ENCODE assay signal across 8 mouse cellular contexts in genomic region chr10:22007802-22008172, GRCm38 (mm10).
A peak's percentile ranks its signal among the peaks of the same experiment; 100 is the strongest.
DNase-seq lines count a peak whose midpoint lies in the region; ATAC-seq and TF ChIP-seq lines count a peak whose summit lies in the region.

No protein-coding gene starts in this region.

- H3K9me3 ChIP-seq in MEL (replicated peaks; ENCODE audit: insufficient read depth, low read length) = no peaks in the 10 kb centered on the region
- no peaks in the 10 kb centered on the region for H3K9me3 ChIP-seq in forebrain, postnatal 0 days (ENCODE audit: low read length)

- peak; percentile 90 for TF ChIP-seq RAD21 in MEL (IDR thresholded peaks at IDR 0.05; ENCODE audit: low read depth, low read length)

- peaks cover 2 to 3% of the 10 kb centered on the region in 2 experiments; a peak in 2 of 4 replicates for H3K27me3 ChIP-seq in MEL (ENCODE audit: control insufficient read depth in 1 of 2, insufficient read depth in 2 of 2, low read length in 2 of 2)
- H3K27me3 ChIP-seq in forebrain, postnatal 0 days (ENCODE audit: insufficient read depth, low read length) = no peaks in the 10 kb centered on the region

- no peak for TF ChIP-seq POLR2A in MEL (IDR thresholded peaks at IDR 0.05; ENCODE audit: control insufficient read depth in 1 of 2, insufficient read depth in 1 of 2, low read depth in 1 of 2, low read length in 2 of 2, poor library complexity in 1 of 2)

- no peak overlapping the region for H3K9ac ChIP-seq in MEL (ENCODE audit: control insufficient read depth, low read depth, low read length, poor library complexity, severe bottlenecking)
- H3K9ac ChIP-seq in forebrain, postnatal 0 days = no peak overlapping the region

- no peaks in the 10 kb centered on the region for H3K36me3 ChIP-seq in MEL (ENCODE audit: control insufficient read depth in 1 of 2, insufficient read depth in 2 of 2, low read length in 2 of 2)
- H3K36me3 ChIP-seq in forebrain, postnatal 0 days (ENCODE audit: insufficient read depth) = no peaks in the 10 kb centered on the region

- peak; percentile 12 for DNase-seq in adrenal gland, postnatal 25 days
- no peak for DNase-seq in adrenal gland, adult 2 months
- DNase-seq in left cerebral cortex, adult 2 months (ENCODE audit: extremely low spot score in 1 of 2, low spot score in 2 of 2) = no peak
- no peak for DNase-seq in left cerebral cortex, postnatal 4 days
- DNase-seq in MEL (ENCODE audit: low read depth, low spot score) = peak; percentile 73
- DNase-seq in forebrain, postnatal 0 days = peak; percentile 84
- DNase-seq in lung, postnatal 10 days = peak; percentile 79
- DNase-seq in urinary bladder, adult 2 months (ENCODE audit: low spot score) = no peak

- H3K79me2 ChIP-seq in MEL (ENCODE audit: control insufficient read depth, insufficient read depth, low read length, poor library complexity) = no peaks in the 10 kb centered on the region

- no peak overlapping the region for H3K4me3 ChIP-seq in left cerebral cortex, adult 2 months
- H3K4me3 ChIP-seq in MEL (ENCODE audit: control insufficient read depth in 1 of 2, insufficient read depth in 1 of 2, low read depth in 2 of 2, low read length in 2 of 2) = no peak overlapping the region
- H3K4me3 ChIP-seq in forebrain, postnatal 0 days (ENCODE audit: low read depth, low read length) = no peak overlapping the region

- no peak for TF ChIP-seq EP300 in MEL (IDR thresholded peaks at IDR 0.05; ENCODE audit: low read depth in 1 of 2, low read length in 2 of 2)

- H3K27ac ChIP-seq in left cerebral cortex, adult 2 months = no peak overlapping the region
- no peak overlapping the region for H3K27ac ChIP-seq in MEL (ENCODE audit: control insufficient read depth, low read depth, low read length)
- H3K27ac ChIP-seq in forebrain, postnatal 0 days (ENCODE audit: low read depth, low read length) = no peak overlapping the region

- no peak overlapping the region for H3K4me2 ChIP-seq in forebrain, postnatal 0 days (ENCODE audit: low read depth)

- H3K4me1 ChIP-seq in MEL (ENCODE audit: control insufficient read depth in 1 of 2, insufficient read depth in 2 of 2, low read length in 2 of 2) = peaks cover 0 to 3% of the 10 kb centered on the region in 2 experiments; a peak in 1 of 4 replicates
- H3K4me1 ChIP-seq in forebrain, postnatal 0 days (ENCODE audit: insufficient read depth) = no peaks in the 10 kb centered on the region

- 41% methylated on average over 4 of the region's 4 CpGs for WGBS in forebrain, postnatal 0 days

- intact Hi-C loops in left cerebral cortex, adult 2 months (cut with DNase I) = loop anchor here (2.0 kb wide), 1 partner anchor 543 kb away; no protein-coding TSS in a partner anchor
- intact Hi-C loops in left cerebral cortex, postnatal 4 days (cut with DNase I) = no loop called here

- TF ChIP-seq CTCF in left cerebral cortex, adult 2 months (IDR thresholded peaks at IDR 0.05) = peak; percentile 79
- TF ChIP-seq CTCF in MEL (IDR thresholded peaks at IDR 0.05 in 2 of 3, conservative IDR thresholded peaks at IDR 0.05 in 1 of 3; ENCODE audit: control insufficient read depth in 1 of 3, insufficient read depth in 1 of 3, low read depth in 2 of 3, low read length in 3 of 3, poor library complexity in 1 of 3, severe bottlenecking in 1 of 3) = peak; percentile 44 to 80 (median 60)
- TF ChIP-seq CTCF in forebrain, postnatal 0 days (IDR thresholded peaks at IDR 0.05; ENCODE audit: low read depth) = peak; percentile 73

- peak; percentile 52; the same call in 1 of the 2 replicates for ATAC-seq in forebrain, postnatal 0 days

TF ChIP-seq in MEL, 35 proteins besides CTCF, POLR2A, EP300 and RAD21:
- TF ChIP-seq ZNF384 (IDR thresholded peaks at IDR 0.05; ENCODE audit: low read depth, low read length) (peak; percentile 61), USF1 (IDR thresholded peaks at IDR 0.05; ENCODE audit: low read depth, low read length) (no peak), ZC3H11A (IDR thresholded peaks at IDR 0.05; ENCODE audit: low read depth, low read length) (peak; percentile 77), SMC3 (IDR thresholded peaks at IDR 0.05; ENCODE audit: low read depth, low read length) (peak; percentile 74)

Comparison
In these comparisons a context has a peak if more than half of its experiments do, and no peak if none do; other contexts are left out.
1. DNase-seq: peak in adrenal gland, postnatal 25 days (single experiment), MEL (single experiment), forebrain, postnatal 0 days (single experiment) and lung, postnatal 10 days (single experiment); none in adrenal gland, adult 2 months (single experiment), left cerebral cortex, adult 2 months (0 of 2), left cerebral cortex, postnatal 4 days (single experiment) and urinary bladder, adult 2 months (single experiment).
2. Peak in every context shown above with its lines, with median percentiles within 50 percentile points of each other: CTCF ChIP-seq.